Mouse (Mus musculus): Measurements from ENCODE around the gene Arrb2. TPM values are rescaled to one million over a fixed set of nuclear protein-coding genes. Genes with fewer than 3 reads are reported as not detected.

Arrb2 gene
- total RNA-seq, 2 experiments from 2014 or later, result 11.3 to 12.5 TPM

Small RNAs within 50 kb of the gene (microRNA-seq; reads per million reads assigned to microRNA genes)
- 0 to 0.76 reads per million in 2 experiments for gene Mir7115

Other genes starting within 250 kb of the Arrb2 start
- gene Slc16a11, start 219.9 kb upstream of the Arrb2 start, total RNA-seq (2021), result 1 to 10 TPM in 1 of 2 experiments, under 1 TPM in 1; 0.65 to 2.2 TPM
- 1 to 10 TPM; 2.1 to 2.9 TPM for gene Slc16a13, start 211.6 kb upstream of the Arrb2 start, total RNA-seq (2021)
- gene Bcl6b, start 202.8 kb upstream of the Arrb2 start, total RNA-seq (2021), result 10 to 100 TPM in 1 of 2 experiments, 1 to 10 TPM in 1; 5.5 to 15.5 TPM
- 10 to 100 TPM; 29.1 to 30.6 TPM for gene 0610010K14Rik, start 194.7 kb upstream of the Arrb2 start, total RNA-seq (2021)
- gene Gm21988, start 192.8 kb upstream of the Arrb2 start, total RNA-seq (2021), result 1 to 10 TPM; 2.7 TPM
- gene Rnasek, start 192.8 kb upstream of the Arrb2 start, total RNA-seq (2021), result 100 to 1,000 TPM in 1 of 2 experiments, 10 to 100 TPM in 1; 97.8 to 102 TPM
- 1 to 10 TPM; 1.6 to 1.9 TPM for gene Alox12, start 177.3 kb upstream of the Arrb2 start, total RNA-seq (2021)
- gene Alox12e, start 110.0 kb upstream of the Arrb2 start, total RNA-seq (2021), result not detected
- gene Alox15, start 80.6 kb upstream of the Arrb2 start, total RNA-seq (2021), result 1 to 10 TPM; 4.0 to 7.2 TPM
- 10 to 100 TPM; 19.0 to 19.3 TPM for gene Pelp1, start 22.6 kb upstream of the Arrb2 start, total RNA-seq (2021)
- gene Med11, start 19.3 kb downstream of the Arrb2 start, total RNA-seq (2021), result 1 to 10 TPM; 7.5 to 8.2 TPM
- 1 to 10 TPM; 1.7 to 2.8 TPM for gene Zmynd15, start 26.8 kb downstream of the Arrb2 start, total RNA-seq (2021)
- gene Cxcl16, start 27.3 kb downstream of the Arrb2 start, total RNA-seq (2021), result 1 to 10 TPM; 8.3 to 9.9 TPM
- gene Tm4sf5, start 72.6 kb downstream of the Arrb2 start, total RNA-seq (2021), result 1 to 10 TPM; 1.4 to 2.4 TPM
- gene Vmo1, start 82.0 kb downstream of the Arrb2 start, total RNA-seq (2021), result not detected
- not detected for gene Gltpd2, start 86.6 kb downstream of the Arrb2 start, total RNA-seq (2021)
- gene Psmb6, start 92.7 kb downstream of the Arrb2 start, total RNA-seq (2021), result 100 to 1,000 TPM; 226 to 256 TPM
- gene Gm40193, start 100.3 kb downstream of the Arrb2 start, total RNA-seq (2021), result not detected
- 1 to 10 TPM; 5.9 to 6.1 TPM for gene Pld2, start 107.4 kb downstream of the Arrb2 start, total RNA-seq (2021)
- gene Mink1, start 130.2 kb downstream of the Arrb2 start, total RNA-seq (2021), result 10 to 100 TPM; 41.3 to 48.0 TPM
- gene 4930544D05Rik, start 183.2 kb downstream of the Arrb2 start, total RNA-seq (2021), result not detected
- not detected for gene Chrne, start 186.6 kb downstream of the Arrb2 start, total RNA-seq (2021)
- gene Gp1ba, start 206.5 kb downstream of the Arrb2 start, total RNA-seq (2021), result under 1 TPM; 0.21 to 0.35 TPM
- gene Rnf167, start 214.6 kb downstream of the Arrb2 start, total RNA-seq (2021), result 10 to 100 TPM; 51.4 to 63.0 TPM
- 100 to 1,000 TPM; 619 to 711 TPM for gene Slc25a11, start 214.8 kb downstream of the Arrb2 start, total RNA-seq (2021)
- gene Pfn1, start 222.0 kb downstream of the Arrb2 start, total RNA-seq (2021), result 100 to 1,000 TPM; 303 to 305 TPM
- gene Eno3, start 224.6 kb downstream of the Arrb2 start, total RNA-seq (2021), result 1,000 to 10,000 TPM; 1,596 to 1,839 TPM
- gene Spag7, start 236.8 kb downstream of the Arrb2 start, total RNA-seq (2021), result 10 to 100 TPM; 89.3 to 93.9 TPM

Data from heart, adult 18-20 months (tissue).